Mouse (Mus musculus): ENCODE data around the gene Cops3.

- TF ChIP-seq CTCF (IDR thresholded peaks at IDR 0.05; ENCODE audit: low read depth): no peak
- TF ChIP-seq EP300 (optimal IDR thresholded peaks at IDR 0.05): no peak
Measured at GRCm38 (mm10) chr11:59810480-59811158, 29.0 kb downstream of the Cops3 start.

Measured in stomach, postnatal 0 days (tissue).